In the genomic region with DNA sequence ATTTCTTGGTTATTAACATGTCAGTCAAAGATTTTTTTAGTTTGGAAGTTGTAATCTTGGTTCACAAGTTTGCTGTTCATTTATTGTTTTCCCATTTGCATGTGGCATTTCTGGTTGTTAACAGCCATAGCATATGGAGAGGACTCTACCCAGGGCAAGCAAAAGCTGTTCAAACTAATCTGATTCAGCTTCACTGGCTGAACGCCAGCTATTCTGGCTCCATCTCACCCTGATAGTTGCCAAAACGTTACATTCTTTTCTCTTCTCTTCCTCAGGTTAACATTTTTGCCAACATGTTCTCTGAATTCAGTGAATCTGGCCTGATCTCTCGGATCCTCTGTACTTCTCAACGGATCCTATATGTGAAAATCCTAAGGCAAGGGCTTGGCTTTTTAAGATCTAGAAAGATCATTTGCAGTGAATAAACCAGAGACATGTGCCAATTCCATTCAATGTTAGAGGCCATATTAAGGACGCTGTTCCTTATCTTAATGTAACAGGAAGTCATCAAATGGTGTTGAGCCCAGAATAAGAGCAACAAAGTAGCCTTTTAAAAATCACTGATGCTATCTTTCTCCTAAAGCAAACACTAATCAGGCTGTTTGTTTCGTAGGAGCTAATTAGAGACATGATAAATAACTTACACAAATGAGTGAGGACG, we compare ENCODE assay signal across 8 mouse cellular contexts.
DNase-seq lines count a peak whose midpoint lies in the region.

No protein-coding gene starts in this region.

- intact Hi-C loops in left cerebral cortex, postnatal 14 days (cut with DNase I): no loop called here

- DNase-seq in adrenal gland, adult (ENCODE audit: inconsistent age in 2 of 2, low spot score in 1 of 2): peak; percentile 5 to 53
- DNase-seq in adrenal gland, adult 8-10 months: no peak
- peak; percentile 9 to 19 for DNase-seq in left cerebral cortex, postnatal 14 days (ENCODE audit: low spot score in 2 of 2)
- no peak for DNase-seq in left cerebral cortex, adult 18-20 months (ENCODE audit: low spot score in 2 of 2)
- DNase-seq in cerebellum, adult 11 months: peak; percentile 76
- DNase-seq in layer of hippocampus, adult 9-11 months: peak; percentile 44
- DNase-seq in ovary, postnatal 36 days (ENCODE audit: low spot score): no peak
- no peak for DNase-seq in ovary, postnatal 14 days (ENCODE audit: low spot score)

Comparison
In these comparisons a context has a peak if more than half of its experiments do, and no peak if none do; other contexts are left out.
1. DNase-seq: peak in adrenal gland, adult (2 of 2), left cerebral cortex, postnatal 14 days (2 of 2), cerebellum, adult 11 months (single experiment) and layer of hippocampus, adult 9-11 months (single experiment); none in adrenal gland, adult 8-10 months (single experiment), left cerebral cortex, adult 18-20 months (0 of 2), ovary, postnatal 36 days (single experiment) and ovary, postnatal 14 days (single experiment).